Mouse (Mus musculus): ENCODE measurements at regions not wholly inside any gene's neighbourhood (a gene's known extent, or its start where the extent isn't known, plus 50 kb on each side); places are given as distances from the start of the nearest gene placed in this dataset.

GRCm38 (mm10) chr5:85572531-85572930 lies 492.9 kb downstream of the Cenpc1 start:
- Histone ChIP-seq H3K4me1 (ENCODE audit: control insufficient read depth, insufficient read depth, low read length) (no peaks in the 10 kb centered on the region), H3K4me2 (replicated peaks; ENCODE audit: low read depth, low read length) (no peak overlapping the region), H3K27me3 (ENCODE audit: control insufficient read depth, insufficient read depth, low read length) (no peaks in the 10 kb centered on the region), H3K9me3 (ENCODE audit: control insufficient read depth, low read length) (no peaks in the 10 kb centered on the region), H3K36me3 (ENCODE audit: control insufficient read depth, insufficient read depth, low read length) (no peaks in the 10 kb centered on the region), H3K27ac (ENCODE audit: low read depth, low read length) (no peak overlapping the region), H3K9ac (ENCODE audit: low read depth, low read length) (no peak overlapping the region), H3K4me3 (ENCODE audit: low read length) (no peak overlapping the region)
- ATAC-seq (ENCODE audit: low FRiP score, low TSS enrichment) = no peak

GRCm38 (mm10) chr5:85571967-85572366 lies 493.4 kb downstream of the Cenpc1 start:
- no peaks in the 10 kb centered on the region for H3K9me3 ChIP-seq (ENCODE audit: control insufficient read depth, low read length)
- H3K27ac ChIP-seq (ENCODE audit: low read depth, low read length) = no peak overlapping the region
- 87% methylated on average over 4 of the region's 4 CpGs for WGBS
- H3K4me1 ChIP-seq (ENCODE audit: control insufficient read depth, insufficient read depth, low read length) = no peaks in the 10 kb centered on the region
- H3K36me3 ChIP-seq (ENCODE audit: control insufficient read depth, insufficient read depth, low read length) = no peaks in the 10 kb centered on the region
- no peak overlapping the region for H3K9ac ChIP-seq (ENCODE audit: low read depth, low read length)
- no peaks in the 10 kb centered on the region for H3K27me3 ChIP-seq (ENCODE audit: control insufficient read depth, insufficient read depth, low read length)
- no peak overlapping the region for H3K4me2 ChIP-seq (replicated peaks; ENCODE audit: low read depth, low read length)
- H3K4me3 ChIP-seq (ENCODE audit: low read length) = no peak overlapping the region
- ATAC-seq (ENCODE audit: low FRiP score, low TSS enrichment) = no peak

GRCm38 (mm10) chr5:85571381-85571780 lies 494.0 kb downstream of the Cenpc1 start:
- ATAC-seq (ENCODE audit: low FRiP score, low TSS enrichment) = no peak
- H3K9ac ChIP-seq (ENCODE audit: low read depth, low read length) = no peak overlapping the region
- H3K4me1 ChIP-seq (ENCODE audit: control insufficient read depth, insufficient read depth, low read length) = no peaks in the 10 kb centered on the region
- H3K27ac ChIP-seq (ENCODE audit: low read depth, low read length) = no peak overlapping the region
- H3K4me2 ChIP-seq (replicated peaks; ENCODE audit: low read depth, low read length) = no peak overlapping the region
- H3K27me3 ChIP-seq (ENCODE audit: control insufficient read depth, insufficient read depth, low read length) = no peaks in the 10 kb centered on the region
- H3K36me3 ChIP-seq (ENCODE audit: control insufficient read depth, insufficient read depth, low read length) = no peaks in the 10 kb centered on the region
- WGBS = 82% methylated on average over 3 of the region's 3 CpGs
- no peak overlapping the region for H3K4me3 ChIP-seq (ENCODE audit: low read length)
- no peaks in the 10 kb centered on the region for H3K9me3 ChIP-seq (ENCODE audit: control insufficient read depth, low read length)

GRCm38 (mm10) chr5:85536329-85536728 lies 529.1 kb downstream of the Cenpc1 start:
- Histone ChIP-seq H3K9ac (ENCODE audit: low read depth, low read length) (no peak overlapping the region), H3K27ac (ENCODE audit: low read depth, low read length) (no peak overlapping the region), H3K4me3 (ENCODE audit: low read length) (no peak overlapping the region), H3K36me3 (ENCODE audit: control insufficient read depth, insufficient read depth, low read length) (no peaks in the 10 kb centered on the region), H3K4me1 (ENCODE audit: control insufficient read depth, insufficient read depth, low read length) (no peaks in the 10 kb centered on the region), H3K27me3 (ENCODE audit: control insufficient read depth, insufficient read depth, low read length) (no peaks in the 10 kb centered on the region), H3K9me3 (ENCODE audit: control insufficient read depth, low read length) (no peaks in the 10 kb centered on the region), H3K4me2 (replicated peaks; ENCODE audit: low read depth, low read length) (no peak overlapping the region)
- ATAC-seq (ENCODE audit: low FRiP score, low TSS enrichment) = no peak
- WGBS = 91% methylated on average over 1 of the region's 1 CpGs

GRCm38 (mm10) chr5:85525385-85526194 lies 539.8 kb downstream of the Cenpc1 start:
- no peak overlapping the region for H3K27ac ChIP-seq (ENCODE audit: low read depth, low read length)
- H3K9me3 ChIP-seq (ENCODE audit: control insufficient read depth, low read length) = no peaks in the 10 kb centered on the region
- no peak overlapping the region for H3K4me2 ChIP-seq (replicated peaks; ENCODE audit: low read depth, low read length)
- no peaks in the 10 kb centered on the region for H3K4me1 ChIP-seq (ENCODE audit: control insufficient read depth, insufficient read depth, low read length)
- no peak overlapping the region for H3K4me3 ChIP-seq (ENCODE audit: low read length)
- 81% methylated on average over 10 of the region's 10 CpGs for WGBS
- H3K36me3 ChIP-seq (ENCODE audit: control insufficient read depth, insufficient read depth, low read length) = no peaks in the 10 kb centered on the region
- H3K27me3 ChIP-seq (ENCODE audit: control insufficient read depth, insufficient read depth, low read length) = no peaks in the 10 kb centered on the region
- H3K9ac ChIP-seq (ENCODE audit: low read depth, low read length) = no peak overlapping the region
- ATAC-seq (ENCODE audit: low FRiP score, low TSS enrichment) = no peak

GRCm38 (mm10) chr5:85505244-85505643 lies 560.1 kb downstream of the Cenpc1 start:
- Histone ChIP-seq H3K9me3 (ENCODE audit: control insufficient read depth, low read length) (no peaks in the 10 kb centered on the region), H3K36me3 (ENCODE audit: control insufficient read depth, insufficient read depth, low read length) (no peaks in the 10 kb centered on the region), H3K27ac (ENCODE audit: low read depth, low read length) (no peak overlapping the region), H3K4me3 (ENCODE audit: low read length) (no peak overlapping the region), H3K27me3 (ENCODE audit: control insufficient read depth, insufficient read depth, low read length) (no peaks in the 10 kb centered on the region), H3K4me1 (ENCODE audit: control insufficient read depth, insufficient read depth, low read length) (no peaks in the 10 kb centered on the region), H3K4me2 (replicated peaks; ENCODE audit: low read depth, low read length) (no peak overlapping the region), H3K9ac (ENCODE audit: low read depth, low read length) (no peak overlapping the region)
- no peak for ATAC-seq (ENCODE audit: low FRiP score, low TSS enrichment)
- WGBS = 77% methylated on average over 1 of the region's 1 CpGs

GRCm38 (mm10) chr5:85497261-85497660 lies 568.1 kb downstream of the Cenpc1 start:
- Histone ChIP-seq H3K4me1 (ENCODE audit: control insufficient read depth, insufficient read depth, low read length) (no peaks in the 10 kb centered on the region), H3K4me2 (replicated peaks; ENCODE audit: low read depth, low read length) (no peak overlapping the region), H3K4me3 (ENCODE audit: low read length) (no peak overlapping the region), H3K36me3 (ENCODE audit: control insufficient read depth, insufficient read depth, low read length) (no peaks in the 10 kb centered on the region), H3K9ac (ENCODE audit: low read depth, low read length) (no peak overlapping the region), H3K27me3 (ENCODE audit: control insufficient read depth, insufficient read depth, low read length) (no peaks in the 10 kb centered on the region), H3K27ac (ENCODE audit: low read depth, low read length) (no peak overlapping the region), H3K9me3 (ENCODE audit: control insufficient read depth, low read length) (no peaks in the 10 kb centered on the region)
- ATAC-seq (ENCODE audit: low FRiP score, low TSS enrichment) = no peak
- 69% methylated on average over 2 of the region's 2 CpGs for WGBS

GRCm38 (mm10) chr5:85485733-85486322 lies 579.6 kb downstream of the Cenpc1 start:
- Histone ChIP-seq H3K4me1 (ENCODE audit: control insufficient read depth, insufficient read depth, low read length) (no peaks in the 10 kb centered on the region), H3K27me3 (ENCODE audit: control insufficient read depth, insufficient read depth, low read length) (no peaks in the 10 kb centered on the region), H3K27ac (ENCODE audit: low read depth, low read length) (no peak overlapping the region), H3K4me2 (replicated peaks; ENCODE audit: low read depth, low read length) (no peak overlapping the region), H3K4me3 (ENCODE audit: low read length) (no peak overlapping the region), H3K36me3 (ENCODE audit: control insufficient read depth, insufficient read depth, low read length) (no peaks in the 10 kb centered on the region), H3K9me3 (ENCODE audit: control insufficient read depth, low read length) (no peaks in the 10 kb centered on the region), H3K9ac (ENCODE audit: low read depth, low read length) (no peak overlapping the region)
- 90% methylated on average over 2 of the region's 2 CpGs for WGBS
- no peak for ATAC-seq (ENCODE audit: low FRiP score, low TSS enrichment)

- no peaks in the 10 kb centered on the region for H3K27me3 ChIP-seq (ENCODE audit: control insufficient read depth, insufficient read depth, low read length)
- H3K9ac ChIP-seq (ENCODE audit: low read depth, low read length) = no peak overlapping the region
- no peak for ATAC-seq (ENCODE audit: low FRiP score, low TSS enrichment)
- no peaks in the 10 kb centered on the region for H3K4me1 ChIP-seq (ENCODE audit: control insufficient read depth, insufficient read depth, low read length)
- no peak overlapping the region for H3K27ac ChIP-seq (ENCODE audit: low read depth, low read length)
- no peak overlapping the region for H3K4me2 ChIP-seq (replicated peaks; ENCODE audit: low read depth, low read length)
- no peak overlapping the region for H3K4me3 ChIP-seq (ENCODE audit: low read length)
- H3K36me3 ChIP-seq (ENCODE audit: control insufficient read depth, insufficient read depth, low read length) = no peaks in the 10 kb centered on the region
- no peaks in the 10 kb centered on the region for H3K9me3 ChIP-seq (ENCODE audit: control insufficient read depth, low read length)
Measured at GRCm38 (mm10) chr5:85485157-85485556, 580.2 kb downstream of the Cenpc1 start.
